Mouse (Mus musculus) adrenal gland (tissue): Measurements from ENCODE around the gene Agbl3.

Source experiments
- intact Hi-C: fragments of 180-260 bp; cut with DNase I; formaldehyde crosslinking; loops from one replicate; pipeline ENCODE4 v1.15.1; 2025

Gene Agbl3

DNA sequence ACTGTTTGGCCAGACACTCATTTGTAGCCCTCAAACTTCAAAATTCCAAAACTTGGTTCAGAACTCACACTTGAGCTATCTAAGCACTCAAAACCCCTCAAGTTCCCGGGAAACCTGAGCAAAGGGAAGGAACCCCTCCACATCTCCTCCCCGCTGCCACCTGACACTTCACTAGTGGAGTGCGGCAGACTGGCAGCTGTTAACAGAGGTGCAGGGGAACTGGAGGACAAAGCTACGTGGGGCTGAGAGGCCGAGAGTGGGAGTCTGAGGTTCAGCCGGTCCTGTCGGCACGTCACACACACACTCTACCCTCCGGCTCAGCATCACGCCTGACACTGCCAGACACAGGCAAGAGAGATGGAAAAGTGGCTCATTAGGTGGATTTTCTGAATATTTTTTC is 123.6 kb downstream of the Agbl3 start:
- intact Hi-C loops, result no loop called here

- intact Hi-C loops, result no loop called here
Observed at GRCm38 (mm10) chr6:34904361-34904760, 124.1 kb downstream of the Agbl3 start.

- intact Hi-C loops, result no loop called here
Observed at GRCm38 (mm10) chr6:34906125-34906524, 125.9 kb downstream of the Agbl3 start.

DNA sequence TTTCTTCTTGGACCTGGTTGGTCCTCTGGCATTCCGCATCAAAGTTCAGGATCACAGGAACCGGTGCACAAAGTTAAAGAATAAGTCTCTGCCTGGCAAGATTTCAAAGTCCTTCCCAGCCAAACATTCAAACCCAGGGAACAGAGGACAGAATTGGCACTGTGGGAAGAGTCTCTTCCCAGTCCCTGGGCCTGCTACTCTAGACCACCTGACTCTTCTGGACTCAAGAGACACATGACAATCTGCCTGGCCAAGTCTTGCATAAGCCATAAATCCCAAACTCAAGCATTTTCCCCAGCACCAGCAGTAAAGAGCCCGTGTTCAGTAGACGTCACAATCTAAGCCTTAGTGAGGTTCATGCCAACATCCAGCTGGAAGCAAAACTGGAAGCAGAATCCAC is 126.4 kb downstream of the Agbl3 start:
- intact Hi-C loops, result no loop called here

DNA sequence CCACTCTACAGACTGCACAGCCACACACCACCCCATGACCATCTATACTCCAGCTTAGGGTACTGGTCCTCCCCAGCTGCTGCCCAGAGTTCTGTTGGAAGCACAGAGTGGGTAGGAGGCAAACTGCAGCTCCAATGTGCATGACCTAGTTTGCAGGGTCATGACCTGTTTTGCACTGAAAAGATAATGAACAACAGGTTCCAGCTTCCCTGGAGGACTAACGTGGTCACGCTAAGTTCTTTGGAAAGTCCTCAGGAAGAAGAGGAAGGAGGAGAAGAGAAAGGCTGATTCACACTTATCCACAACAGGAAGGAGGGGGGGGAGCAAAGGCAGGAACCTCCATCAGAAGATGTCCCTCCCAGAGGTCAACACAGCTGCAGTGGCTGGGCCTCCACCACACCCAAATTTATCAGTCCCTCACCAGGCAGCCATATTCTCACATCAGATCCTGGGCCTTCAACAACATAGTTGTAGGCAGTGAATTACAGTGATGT is 126.9 kb downstream of the Agbl3 start:
- intact Hi-C loops, result no loop called here

DNA sequence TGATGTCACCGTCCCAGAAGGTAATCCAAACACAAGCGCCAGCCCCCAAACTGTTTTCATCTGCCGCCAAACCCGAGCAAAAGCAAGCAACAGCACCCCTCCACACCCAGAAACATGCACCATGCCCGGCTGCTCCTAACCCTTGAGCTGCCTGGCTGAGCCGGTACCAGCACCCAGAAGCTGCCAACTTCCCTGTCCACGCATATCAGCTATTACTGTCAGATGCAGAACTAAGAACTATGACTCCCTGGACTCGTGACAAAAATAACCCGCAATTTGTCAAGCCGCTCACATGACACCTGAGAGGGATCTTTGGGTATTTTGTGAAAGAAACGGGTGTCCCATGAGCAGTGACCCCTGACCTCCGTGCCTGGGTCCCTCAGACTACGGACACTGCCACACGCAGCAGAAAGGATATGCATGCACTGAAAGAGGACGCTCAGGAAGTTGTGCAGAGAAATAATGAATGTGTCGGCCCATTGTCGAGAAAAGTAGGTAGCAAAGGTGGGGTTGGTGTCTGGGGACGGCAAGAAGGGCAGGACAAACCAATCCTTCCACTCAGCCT is 127.5 kb downstream of the Agbl3 start:
- intact Hi-C loops, result no loop called here
